Mouse (Mus musculus): ENCODE results near the gene Olfr545.

- TF ChIP-seq CTCF (conservative IDR thresholded peaks at IDR 0.05; ENCODE audit: insufficient read depth, insufficient read length, low read depth, low read length) (no peak), POLR2A (IDR thresholded peaks at IDR 0.05; ENCODE audit: low read depth, low read length) (no peak)
Observed at GRCm38 (mm10) chr7:102477377-102477776, 22.0 kb downstream of the Olfr545 start.
